8 mouse cellular contexts compared by ENCODE assay signal in the genomic region with DNA sequence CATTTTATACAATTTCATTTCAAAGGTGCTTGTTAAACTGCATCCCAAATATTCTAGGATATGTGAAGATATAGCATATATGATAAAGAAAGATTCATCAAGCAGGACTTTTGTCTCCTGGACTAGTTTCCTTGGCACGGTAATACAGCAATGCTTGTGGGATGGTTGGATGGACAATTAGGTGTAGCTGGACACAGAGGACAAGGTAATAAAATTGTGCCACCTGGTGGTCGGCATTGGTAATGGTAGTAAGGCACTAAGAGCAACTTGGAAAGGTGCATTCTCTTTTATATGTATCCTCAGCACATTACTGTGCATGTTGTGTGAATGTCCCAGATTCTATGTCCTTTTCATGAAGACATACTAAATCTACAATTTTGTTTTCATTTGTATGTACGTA. TPM values are rescaled to one million over a fixed set of nuclear protein-coding genes. Genes with fewer than 3 reads are reported as not detected.
DNase-seq lines count a peak whose midpoint lies in the region; ATAC-seq and TF ChIP-seq lines count a peak whose summit lies in the region.

No protein-coding gene starts in this region.

- no peak overlapping the region for H3K9ac ChIP-seq in kidney, postnatal 0 days (ENCODE audit: low read depth, low read length)
- no peak overlapping the region for H3K9ac ChIP-seq in limb, embryonic 14.5 days (ENCODE audit: low read depth, low read length, severe bottlenecking)

- 28% methylated on average over 3 of the region's 3 CpGs for WGBS in kidney, postnatal 0 days
- WGBS in limb, embryonic 14.5 days, result 28% methylated on average over 3 of the region's 3 CpGs

- peak; percentile 27 to 65 for DNase-seq in spleen, postnatal 10 days (ENCODE audit: low spot score in 2 of 2)
- DNase-seq in spleen, adult 12 weeks (ENCODE audit: low spot score), result no peak
- peak; percentile 88 to 91 for DNase-seq in cerebellum, postnatal 14 days
- DNase-seq in gastrocnemius, adult 2 months, result peak; percentile 52
- peak; percentile 84 for DNase-seq in kidney, postnatal 0 days (ENCODE audit: low spot score)
- peak; percentile 80 for DNase-seq in limb, embryonic 14.5 days (ENCODE audit: low spot score)
- peak; percentile 75 for DNase-seq in neural tube, embryonic 10.5 days (ENCODE audit: extremely low spot score, low spot score)
- peak; percentile 86 for DNase-seq in testis, postnatal 10 days (ENCODE audit: low spot score)

- H3K4me3 ChIP-seq in gastrocnemius, adult 2 months, result no peak overlapping the region
- H3K4me3 ChIP-seq in kidney, postnatal 0 days (replicated peaks; ENCODE audit: low read depth, low read length), result no peak overlapping the region
- no peak overlapping the region for H3K4me3 ChIP-seq in limb, embryonic 14.5 days (replicated peaks; ENCODE audit: low read length)

- no peak overlapping the region for H3K4me2 ChIP-seq in kidney, postnatal 0 days (ENCODE audit: low read length)
- no peak overlapping the region for H3K4me2 ChIP-seq in limb, embryonic 14.5 days (replicated peaks; ENCODE audit: low read depth, low read length, severe bottlenecking)

- no peaks in the 10 kb centered on the region for H3K27me3 ChIP-seq in kidney, postnatal 0 days (ENCODE audit: insufficient read depth, low read length)
- no peaks in the 10 kb centered on the region for H3K27me3 ChIP-seq in limb, embryonic 14.5 days (ENCODE audit: control insufficient read depth, insufficient read depth, low read length)

- ATAC-seq in kidney, postnatal 0 days (replicated peaks; ENCODE audit: low FRiP score, low read depth), result 0 out of 2 replicates have a peak, but pooled peaks have one; percentile 34
- 0 out of 2 replicates have a peak, but pooled peaks have one; percentile 60 for ATAC-seq in limb, embryonic 14.5 days (ENCODE audit: low FRiP score, low read depth)

- no peaks in the 10 kb centered on the region for H3K4me1 ChIP-seq in kidney, postnatal 0 days (replicated peaks; ENCODE audit: insufficient read depth, low read length)
- no peaks in the 10 kb centered on the region for H3K4me1 ChIP-seq in limb, embryonic 14.5 days (ENCODE audit: control insufficient read depth, insufficient read depth, low read length)

- no peaks in the 10 kb centered on the region for H3K9me3 ChIP-seq in kidney, postnatal 0 days (replicated peaks; ENCODE audit: low read length)
- H3K9me3 ChIP-seq in limb, embryonic 14.5 days (ENCODE audit: control insufficient read depth, low read length), result no peaks in the 10 kb centered on the region

- no peaks in the 10 kb centered on the region for H3K36me3 ChIP-seq in kidney, postnatal 0 days (ENCODE audit: insufficient read depth, low read length)
- H3K36me3 ChIP-seq in limb, embryonic 14.5 days (ENCODE audit: control insufficient read depth, insufficient read depth, low read length), result no peaks in the 10 kb centered on the region

- TF ChIP-seq POLR2A in limb, embryonic 14.5 days (IDR thresholded peaks at IDR 0.05; ENCODE audit: borderline replicate concordance, extremely low read depth, insufficient read depth, insufficient read length), result no peak

- TF ChIP-seq CTCF in gastrocnemius, adult 2 months (IDR thresholded peaks at IDR 0.05), result peak; percentile 86
- peak; percentile 95 for TF ChIP-seq CTCF in kidney, postnatal 0 days (IDR thresholded peaks at IDR 0.05; ENCODE audit: low read depth)

- intact Hi-C loops in gastrocnemius, adult 2 months (cut with DNase I), result loop anchor here (5.0 kb wide), 1 partner anchor 866 kb away; no protein-coding TSS in a partner anchor

- no peak overlapping the region for H3K27ac ChIP-seq in gastrocnemius, adult 2 months
- no peak overlapping the region for H3K27ac ChIP-seq in kidney, postnatal 0 days
- no peak overlapping the region for H3K27ac ChIP-seq in limb, embryonic 14.5 days (replicated peaks; ENCODE audit: low read depth, low read length)

RNA-seq across cellular contexts. Expression of a gene that starts 47.9 kb away (rescaled TPM):
- not detected for total RNA-seq in gastrocnemius, adult 2 months (2021)
- 0.03 TPM in 1 of 2 replicates, not detected in the other for polyA plus RNA-seq in kidney, postnatal 0 days (2015; fragmentation: Nextera tagmentation; extraction: Ambion mirVana)
- polyA plus RNA-seq in limb, embryonic 14.5 days (2012; rRNA removed), result 0.09 and 0.10 TPM in 2 replicates
- 0.10 TPM in 1 of 2 replicates, not detected in the other for polyA plus RNA-seq in limb, embryonic 14.5 days (2014; fragmentation: Nextera tagmentation; extraction: Ambion mirVana)
